Mouse (Mus musculus) forelimb bud, embryonic 11.5 days (tissue): ENCODE results near the gene H2-Eb1.

Experiments used
- DNase-seq: peaks from one replicate; pipeline ENCODE4 v3.0.0-alpha.2; 2012; ENCODE audit warnings: low read depth, low spot score

H2-Eb1 gene

DNA sequence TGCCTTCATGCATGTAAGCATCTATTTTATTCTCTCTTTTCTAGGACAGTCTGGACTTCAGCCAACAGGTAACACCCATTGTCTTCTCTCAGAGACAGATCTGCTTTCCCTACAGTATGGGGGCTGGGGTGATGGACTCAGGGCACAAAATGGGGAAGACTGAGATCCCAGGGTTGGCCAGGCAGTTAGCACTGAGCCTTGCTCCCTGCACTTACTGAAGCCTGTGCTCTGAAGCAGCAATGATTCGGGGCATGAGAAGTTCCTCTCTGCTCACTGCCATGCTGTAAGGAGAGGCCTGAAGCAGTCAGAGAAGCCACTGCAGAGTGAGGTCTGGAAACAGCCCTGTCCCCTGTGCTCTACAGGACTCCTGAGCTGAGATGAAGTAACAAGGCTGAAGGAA lies 9.8 kb downstream of the H2-Eb1 start:
- no peak for DNase-seq

DNA sequence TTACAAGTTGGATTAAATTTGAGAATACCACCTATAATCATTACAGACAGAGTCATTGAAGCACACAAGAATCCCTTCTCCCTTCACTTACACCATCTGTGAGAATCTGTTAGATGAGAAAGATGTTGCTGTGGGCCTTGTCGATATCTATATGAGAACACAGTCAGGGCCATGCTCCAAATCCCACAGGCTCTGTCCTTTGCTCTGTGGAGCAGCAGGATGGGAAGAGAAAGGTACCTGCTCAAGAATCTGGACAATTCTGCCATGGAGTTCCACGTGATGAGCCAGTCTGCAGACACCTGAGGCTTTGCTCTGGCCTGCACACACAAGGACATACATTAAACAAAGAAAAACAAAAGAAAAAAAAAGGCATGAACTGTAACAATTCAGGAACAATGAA lies 11.0 kb downstream of the H2-Eb1 start:
- no peak for DNase-seq

DNA sequence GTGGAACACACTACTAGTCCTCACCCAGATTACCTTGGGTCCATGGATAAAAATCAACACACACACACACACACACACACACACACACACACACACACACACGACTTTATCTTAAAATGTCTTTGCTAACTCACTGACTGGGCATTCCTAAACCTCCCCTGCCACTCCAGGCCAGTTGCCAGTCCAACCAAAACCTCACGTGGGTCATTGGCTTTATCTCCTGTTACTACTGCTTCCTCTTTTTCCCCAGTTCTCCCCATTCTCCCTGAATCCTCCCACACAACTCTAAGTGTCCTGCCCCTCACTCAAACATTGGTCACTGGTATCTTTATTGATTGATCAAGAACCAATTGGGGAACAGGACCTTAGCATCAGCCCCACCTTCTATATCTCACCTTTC lies 11.6 kb downstream of the H2-Eb1 start:
- no peak for DNase-seq

GRCm38 (mm10) chr17:34325436-34325835 lies 19.8 kb downstream of the H2-Eb1 start, which contains the start of gene H2-Eb2:
H2-Eb2 (plus strand) TSS chr17:34325665.
- DNase-seq: no peak

DNA sequence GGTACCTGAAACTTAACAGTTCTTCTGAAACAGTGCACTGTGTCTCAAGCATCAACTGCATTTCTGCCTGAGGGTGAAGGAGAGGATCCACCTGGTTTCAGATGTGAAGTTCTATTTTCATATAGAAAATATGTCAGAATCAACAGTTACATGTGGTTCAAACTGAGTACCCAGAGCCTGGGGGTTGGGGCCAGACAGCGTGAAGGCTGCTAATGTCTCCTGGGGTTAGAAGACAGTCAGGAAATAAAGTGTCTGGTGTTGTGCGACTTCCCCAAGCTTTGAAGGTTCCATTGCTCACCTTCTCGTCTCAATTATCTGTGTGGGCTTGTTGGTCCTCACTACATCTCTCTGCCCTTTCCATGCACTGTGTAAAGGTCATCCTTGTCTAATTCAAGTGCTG lies 20.7 kb downstream of the H2-Eb1 start:
- DNase-seq: no peak

DNA sequence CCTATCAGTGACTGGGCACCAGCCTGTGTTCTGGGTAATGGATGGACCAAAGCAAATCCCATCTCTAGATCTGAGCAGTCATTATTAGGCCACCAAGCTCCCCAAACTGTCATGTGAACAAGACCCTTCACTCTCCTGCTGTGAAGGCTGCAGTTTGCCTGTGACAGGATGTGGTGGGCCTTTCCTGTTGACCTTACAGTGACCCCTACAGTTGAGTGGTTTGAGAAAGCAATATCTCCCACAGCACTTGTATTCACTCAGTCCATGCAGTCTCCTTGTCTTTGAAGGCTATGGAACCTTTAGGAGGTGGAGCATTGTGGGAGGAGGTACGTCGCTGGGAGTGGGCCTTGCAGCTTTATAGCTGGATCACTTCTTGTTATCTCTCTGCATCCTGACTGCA lies 24.1 kb downstream of the H2-Eb1 start:
- no peak for DNase-seq

GRCm38 (mm10) chr17:34331200-34331599 lies 25.5 kb downstream of the H2-Eb1 start:
- no peak for DNase-seq

DNA sequence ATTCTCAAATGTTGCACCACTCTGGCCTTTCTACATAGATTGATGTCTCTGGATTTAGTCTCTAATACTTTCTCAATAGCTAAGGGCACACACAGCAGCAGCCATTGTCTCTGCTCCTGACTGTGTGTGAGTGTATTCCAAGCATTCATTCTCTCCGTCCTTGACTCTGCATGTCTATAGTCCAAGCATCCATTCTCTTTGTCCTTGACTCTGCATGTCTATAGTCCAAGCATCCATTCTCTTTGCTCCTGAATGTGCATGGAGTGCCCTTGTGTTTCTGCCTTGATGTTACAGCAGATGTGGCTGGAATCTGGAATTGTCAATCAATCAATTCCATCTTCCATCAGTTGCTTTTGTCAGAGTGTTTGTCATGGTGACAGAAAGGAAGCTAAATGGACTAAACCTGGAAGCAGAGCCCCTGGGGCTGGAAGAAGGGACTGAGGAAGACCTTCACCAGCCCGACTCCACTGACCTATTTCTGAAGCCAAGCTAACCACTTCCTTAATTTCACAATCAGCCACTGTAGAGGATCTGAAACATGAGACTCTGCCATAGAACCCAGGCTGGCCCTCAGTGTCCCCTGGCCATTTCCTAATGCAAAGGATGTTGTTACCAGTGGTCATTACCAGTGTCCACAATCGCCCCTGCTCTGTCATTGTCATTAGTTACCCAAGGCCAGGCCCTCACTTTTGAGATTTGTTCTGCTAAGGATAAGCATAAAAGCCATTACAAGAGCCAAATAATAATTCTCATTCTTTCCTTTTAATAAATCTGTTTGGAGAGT lies 35.1 kb downstream of the H2-Eb1 start:
- no peak for DNase-seq

DNA sequence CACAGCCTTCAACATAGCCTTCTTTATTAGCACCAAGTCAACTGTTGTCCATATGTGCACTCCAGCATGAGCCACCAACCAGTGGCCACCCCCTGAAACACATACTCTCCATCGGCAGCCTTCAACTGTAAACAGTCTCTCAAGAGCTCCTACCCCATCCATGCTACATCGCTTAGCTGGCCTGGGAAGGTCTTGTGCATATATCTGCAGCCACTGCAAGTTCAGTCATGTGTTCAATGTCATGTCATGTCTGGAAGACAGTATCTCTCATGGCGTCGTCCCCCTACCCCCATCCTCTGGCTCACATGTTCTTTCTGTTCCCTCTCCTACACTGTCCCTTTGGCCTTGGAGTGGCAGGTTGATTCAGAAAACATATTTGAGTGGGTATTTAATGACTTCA lies 39.2 kb downstream of the H2-Eb1 start:
- DNase-seq: no peak

DNA sequence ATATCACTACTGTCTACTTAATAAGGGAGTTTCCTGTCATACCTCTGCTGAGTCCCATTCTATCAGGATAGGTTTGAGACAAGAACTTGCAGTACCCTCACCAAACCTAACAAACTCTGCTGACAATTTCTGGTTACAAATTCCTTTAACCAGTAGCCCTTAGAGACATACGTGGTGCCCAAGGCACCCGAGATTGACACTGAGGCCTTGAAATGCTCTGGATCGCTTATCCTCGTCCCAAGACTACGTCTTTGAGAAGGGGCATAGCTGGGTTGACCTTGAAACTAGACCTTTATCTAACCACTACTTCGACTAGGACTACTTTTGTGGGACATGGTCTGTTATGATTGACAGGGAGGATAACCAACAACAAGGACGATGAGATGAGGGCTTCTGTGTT lies 39.8 kb downstream of the H2-Eb1 start:
- DNase-seq: no peak

DNA sequence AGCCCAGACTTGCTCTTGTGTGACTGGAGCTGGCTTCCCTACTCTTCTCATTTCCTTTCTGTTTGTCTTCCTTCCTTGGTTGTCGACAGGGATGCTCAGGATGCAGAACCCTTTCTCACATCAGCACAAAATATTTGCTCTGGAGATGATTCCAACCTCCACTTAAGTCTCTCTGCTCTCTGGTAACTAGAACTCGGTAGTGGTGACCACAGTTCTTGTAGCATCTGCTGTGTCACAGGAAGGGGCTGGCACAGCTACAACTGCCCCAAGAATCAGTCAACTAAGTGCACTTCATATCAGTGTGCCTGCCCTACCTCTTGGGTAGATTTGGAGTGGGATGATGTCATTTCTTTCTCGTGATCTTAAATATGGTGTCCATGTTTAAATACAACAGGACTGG lies 40.4 kb downstream of the H2-Eb1 start:
- DNase-seq: no peak

GRCm38 (mm10) chr17:34347606-34348308 lies 42.1 kb downstream of the H2-Eb1 start:
- no peak for DNase-seq

GRCm38 (mm10) chr17:34349429-34349828 lies 43.8 kb downstream of the H2-Eb1 start:
- peak; percentile 80 for DNase-seq

DNA sequence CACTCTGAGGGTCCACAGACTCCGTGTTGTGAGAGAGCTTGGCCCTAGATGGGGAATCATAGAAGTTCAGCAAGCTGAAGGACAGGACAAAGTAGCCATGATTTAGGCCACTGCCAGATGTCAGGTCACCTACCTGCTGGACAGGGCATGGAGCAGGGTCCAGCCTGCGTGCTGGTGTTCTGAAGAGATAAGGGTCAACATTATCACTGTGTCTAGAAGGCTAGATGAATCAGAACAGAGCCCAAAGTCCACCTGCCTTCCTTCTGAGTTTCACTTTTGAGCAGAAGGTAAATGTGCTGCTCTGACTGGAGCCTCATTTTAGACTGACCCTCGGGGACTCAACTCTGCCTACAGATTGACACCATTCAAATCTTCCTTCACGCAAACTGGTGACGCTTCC lies 48.9 kb downstream of the H2-Eb1 start, which contains the start of gene Btnl2:
Gene Btnl2, plus strand, starts transcription at position 284 of the 400 bp plus-strand sequence.
- no peak for DNase-seq

GRCm38 (mm10) chr17:34354940-34355339 lies 49.3 kb downstream of the H2-Eb1 start:
- no peak for DNase-seq

- DNase-seq: no peak
Measured at GRCm38 (mm10) chr17:34362954-34363546, 57.4 kb downstream of the H2-Eb1 start.

DNA sequence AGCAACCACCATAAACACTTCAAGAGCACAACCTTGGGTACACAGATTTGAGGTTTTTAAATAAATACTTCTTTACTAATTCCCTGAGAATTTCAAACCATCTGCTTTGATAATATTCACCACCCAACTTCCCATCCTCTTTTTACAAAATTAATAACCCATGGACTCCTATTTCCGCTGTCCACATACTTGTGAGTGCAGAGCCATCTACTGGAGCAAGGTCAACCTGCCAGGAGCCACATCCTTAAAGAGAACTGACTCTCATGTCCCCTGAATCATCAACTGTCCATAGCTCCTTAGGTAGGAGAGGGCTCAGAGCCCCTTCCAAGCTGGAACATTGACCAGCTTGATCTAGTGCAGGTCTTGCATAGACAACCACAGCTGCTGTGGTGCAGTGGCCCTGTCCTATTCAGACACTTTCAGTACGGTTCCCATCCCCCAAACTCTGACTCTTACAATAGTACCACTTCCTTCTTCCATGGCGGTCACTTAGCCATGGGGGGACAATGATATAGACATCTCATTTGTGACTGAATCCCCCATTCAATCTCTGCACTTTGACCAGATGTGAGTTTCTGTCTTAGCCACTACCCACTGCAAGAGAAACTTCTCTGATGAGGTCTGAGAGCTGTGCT lies 58.1 kb downstream of the H2-Eb1 start:
- no peak for DNase-seq

DNA sequence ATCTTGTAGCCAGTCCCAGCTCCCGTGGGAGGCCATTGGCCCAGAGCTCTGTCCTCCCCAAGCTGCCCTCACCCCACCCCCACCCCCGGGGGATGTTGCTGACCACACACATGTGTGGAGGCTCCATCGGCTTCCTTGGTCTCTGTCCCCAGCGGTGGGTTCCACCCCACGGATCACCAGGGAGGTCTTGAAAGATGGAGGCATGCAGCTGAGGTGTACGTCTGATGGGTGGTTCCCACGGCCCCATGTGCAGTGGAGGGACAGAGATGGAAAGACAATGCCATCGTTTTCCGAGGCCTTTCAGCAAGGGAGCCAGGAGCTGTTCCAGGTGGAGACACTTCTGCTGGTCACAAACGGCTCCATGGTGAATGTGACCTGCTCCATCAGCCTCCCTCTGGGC lies 59.4 kb downstream of the H2-Eb1 start:
- no peak for DNase-seq
